Mouse (Mus musculus): ENCODE results near the gene Zfhx3.

- TF ChIP-seq CTCF (IDR thresholded peaks at IDR 0.05; ENCODE audit: low read depth) (0 out of 2 replicates have a peak, but pooled peaks have one; percentile 17), EP300 (IDR thresholded peaks at IDR 0.05; ENCODE audit: low read depth) (no peak)
Measured at GRCm38 (mm10) chr8:108748851-108749376, 806.5 kb downstream of the Zfhx3 start.

All from liver, embryonic 14.5 days (tissue).